Mouse (Mus musculus): ENCODE results near the gene Gm12794.
"Not testable (repeated sequence)": the region's sequence is repeated elsewhere in the genome, so short reads cannot be mapped to it uniquely, and the experiment has no call there.

Gene Gm12794

GRCm38 (mm10) chr4:101940107-101940506, at the start of gene Gm12794:
Gene Gm12794 (plus strand): TSS chr4:101940407.
- DNase-seq, result not testable (repeated sequence)

GRCm38 (mm10) chr4:101893656-101894420, 46.4 kb upstream of the Gm12794 start, which contains the start of gene C130073F10Rik:
Gene C130073F10Rik (minus strand): TSS chr4:101893789.
- no peak for DNase-seq

- not testable (repeated sequence) for DNase-seq
These were observed 31.4 kb upstream of the Gm12794 start, which contains the start of gene Gm12800 for GRCm38 (mm10) chr4:101908821-101909220. Gene Gm12800 (plus strand): TSS chr4:101909121.

GRCm38 (mm10) chr4:101980949-101981348, 40.7 kb downstream of the Gm12794 start, which contains the start of gene Gm12790:
Gene Gm12790 (minus strand): TSS chr4:101981049.
- DNase-seq, result not testable (repeated sequence)

GRCm38 (mm10) chr4:101985678-101986077, 45.5 kb downstream of the Gm12794 start:
- no peak for DNase-seq

GRCm38 (mm10) chr4:101986326-101986725, 46.1 kb downstream of the Gm12794 start, which contains the start of gene Gm12789:
Gene Gm12789 (plus strand): TSS chr4:101986626.
- DNase-seq, result not testable (repeated sequence)
